8 mouse cellular contexts compared by ENCODE assay signal in the genomic region with DNA sequence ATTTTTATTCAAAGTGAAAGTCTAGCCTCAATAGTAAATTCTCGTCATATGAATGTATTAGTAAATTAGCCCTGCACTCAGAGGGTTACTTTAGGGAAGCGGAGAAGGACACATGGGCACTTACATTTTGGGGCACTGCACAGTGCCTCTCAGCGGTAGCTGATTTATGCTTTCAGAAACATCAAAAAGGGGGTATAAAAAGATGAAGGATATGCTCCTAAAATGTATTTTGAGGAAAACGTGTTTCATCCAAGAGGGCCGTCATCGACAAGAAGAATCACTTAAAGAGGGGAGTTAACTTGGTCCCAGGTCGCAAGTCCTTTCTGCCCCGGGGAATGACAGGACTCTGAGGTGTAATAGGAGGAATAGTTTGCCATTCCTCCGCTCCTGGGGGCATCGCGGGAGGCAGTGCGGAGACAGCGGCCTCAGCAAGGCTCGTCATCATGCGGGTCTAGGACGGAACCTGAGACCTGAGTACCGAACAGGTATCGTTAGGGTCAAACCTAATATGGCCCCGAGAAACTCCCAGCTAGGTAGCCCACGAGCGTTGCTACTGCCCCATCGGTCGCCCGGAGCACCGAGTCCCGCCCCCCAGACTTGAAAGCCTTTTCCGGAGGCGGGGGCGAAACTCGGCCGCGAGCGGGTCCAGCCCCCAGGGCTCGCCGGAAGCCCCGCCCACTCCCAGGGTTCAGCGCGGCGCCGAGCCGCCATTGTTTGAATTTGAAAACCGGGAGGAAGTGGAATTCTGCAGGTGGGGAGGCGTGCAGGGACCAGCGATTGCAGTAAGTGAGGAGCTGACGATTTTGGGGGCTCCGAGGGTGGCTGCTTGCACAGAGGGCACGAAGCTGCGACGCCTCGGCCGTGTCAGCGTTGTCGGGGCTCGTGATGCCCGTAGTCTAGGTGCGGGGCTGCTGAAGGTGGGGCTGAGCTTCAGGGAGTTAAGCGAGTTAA. TPM values are rescaled to one million over a fixed set of nuclear protein-coding genes. Genes with fewer than 3 reads are reported as not detected.
DNase-seq lines count a peak whose midpoint lies in the region; ATAC-seq lines count a peak whose summit lies in the region.

TSS of gene Kif20b (plus strand) at position 710 of the 951 bp plus-strand sequence.

- H3K9ac ChIP-seq in hindbrain, embryonic 12.5 days, result peak within 1 kb of the TSS; percentile 63

- ATAC-seq in hindbrain, embryonic 12.5 days (ENCODE audit: low FRiP score), result peak; percentile 95

- no peaks in the 10 kb centered on the region for H3K4me1 ChIP-seq in hindbrain, embryonic 12.5 days

- peak within 1 kb of the TSS; percentile 52 for H3K4me2 ChIP-seq in hindbrain, embryonic 12.5 days (replicated peaks)

- H3K4me3 ChIP-seq in hindbrain, embryonic 12.5 days, result peak within 1 kb of the TSS; percentile 76

- no peaks in the 10 kb centered on the region for H3K9me3 ChIP-seq in hindbrain, embryonic 12.5 days (replicated peaks)

- H3K27ac ChIP-seq in hindbrain, embryonic 12.5 days, result peak within 1 kb of the TSS; percentile 41; the same call in 1 of the 2 replicates

- DNase-seq in Muller cell, postnatal 12 days (ENCODE audit: inconsistent ontology term), result peak; percentile 95
- peak; percentile 85 for DNase-seq in cerebellum, adult 9-11 months
- peak; percentile 70 to 87 for DNase-seq in frontal cortex, postnatal 10 days (ENCODE audit: low spot score in 2 of 2)
- peak; percentile 82 to 88 for DNase-seq in layer of hippocampus, postnatal 14 days (ENCODE audit: low spot score in 2 of 2)
- DNase-seq in lung, postnatal 14 days, result peak; percentile 91
- DNase-seq in retina, adult 2 months (ENCODE audit: low read depth, low spot score), result peak; percentile 63
- DNase-seq in thymus, postnatal 36 days, result peak; percentile 94

- under 1% methylated on average over 57 of the region's 57 CpGs for WGBS in hindbrain, embryonic 12.5 days

- H3K27me3 ChIP-seq in hindbrain, embryonic 12.5 days, result no peaks in the 10 kb centered on the region

- peaks cover 3% of the 10 kb centered on the region; the same call in 1 of the 2 replicates for H3K36me3 ChIP-seq in hindbrain, embryonic 12.5 days

RNA-seq across cellular contexts. Expression of gene Kif20b, which starts in this region (rescaled TPM):
- polyA plus RNA-seq in hindbrain, embryonic 12.5 days (2016; fragmentation: Nextera tagmentation; extraction: Ambion mirVana), result 39.7 and 51.1 TPM in 2 replicates
- 1 to 10 TPM; 1.4 to 3.0 TPM for total RNA-seq in layer of hippocampus, postnatal 14 days (2021)

Comparison
In these comparisons a context has a peak if more than half of its experiments do, and no peak if none do; other contexts are left out.
1. Peak in every context shown above with its lines: DNase-seq, ATAC-seq, H3K4me3 ChIP-seq and H3K27ac ChIP-seq.